Mouse (Mus musculus): Measurements from ENCODE around the gene Mpnd. TPM values are rescaled to one million over a fixed set of nuclear protein-coding genes. Genes with fewer than 3 reads are reported as not detected.

Mpnd gene
- total RNA-seq, 2 experiments from 2014 or later, result 32.8 to 38.4 TPM

DNA sequence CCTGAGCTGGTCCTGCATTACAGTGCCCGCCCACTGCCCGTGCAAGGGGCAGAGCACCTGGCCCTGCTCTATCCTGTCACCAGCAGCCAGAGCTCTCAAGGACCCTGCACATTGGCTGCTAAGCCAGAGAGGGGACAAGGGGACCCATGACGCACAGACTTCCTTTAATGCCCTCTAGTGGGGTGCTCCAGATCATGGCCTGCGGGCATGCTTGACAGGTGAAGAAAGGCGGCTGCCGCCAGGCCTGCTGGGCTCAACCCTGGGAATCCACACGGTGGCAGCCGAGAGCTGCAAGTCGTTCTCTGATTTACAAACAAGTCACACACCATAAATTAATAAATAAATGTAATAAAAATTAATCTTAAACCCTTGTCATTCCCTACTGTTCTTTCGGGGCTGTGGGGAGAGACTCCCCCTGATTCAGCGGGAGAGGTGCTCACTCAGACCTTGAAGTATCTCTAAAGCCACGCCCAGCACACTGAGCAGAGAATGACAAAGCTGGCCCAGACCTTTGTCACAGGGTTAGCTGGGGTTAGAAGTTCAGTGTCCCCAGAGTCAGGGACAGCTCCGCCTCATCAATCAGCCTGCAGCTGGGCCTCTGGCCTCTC lies 29.2 kb upstream of the Mpnd start:
- intact Hi-C loops (cut with DNase I; ENCODE audit: low total_unique reads), result loop anchor here (5.0 kb wide), 1 partner anchor 36 kb away; no protein-coding TSS in a partner anchor
- DNase-seq, result peak; percentile 78

- DNase-seq, result no peak
- intact Hi-C loops (cut with DNase I; ENCODE audit: low total_unique reads), result loop anchor here (5.0 kb wide), 1 partner anchor 35 kb away; no protein-coding TSS in a partner anchor
Observed at GRCm38 (mm10) chr17:55977301-55977700, 28.2 kb upstream of the Mpnd start.

- DNase-seq, result peak; percentile 58
- intact Hi-C loops (cut with DNase I; ENCODE audit: low total_unique reads), result no loop called here
Observed at GRCm38 (mm10) chr17:55986030-55986961, 19.2 kb upstream of the Mpnd start, which contains the start of gene Fsd1. Gene Fsd1 (plus strand): TSS chr17:55986509.

GRCm38 (mm10) chr17:55990278-55990898 lies 15.1 kb upstream of the Mpnd start:
- intact Hi-C loops (cut with DNase I; ENCODE audit: low total_unique reads), result no loop called here
- no peak for DNase-seq

- intact Hi-C loops (cut with DNase I; ENCODE audit: low total_unique reads), result no loop called here
- DNase-seq, result no peak
Observed at GRCm38 (mm10) chr17:55996007-55996406, 9.5 kb upstream of the Mpnd start.

GRCm38 (mm10) chr17:55999794-56000499 lies 5.6 kb upstream of the Mpnd start:
- intact Hi-C loops (cut with DNase I; ENCODE audit: low total_unique reads), result no loop called here
- no peak for DNase-seq

DNA sequence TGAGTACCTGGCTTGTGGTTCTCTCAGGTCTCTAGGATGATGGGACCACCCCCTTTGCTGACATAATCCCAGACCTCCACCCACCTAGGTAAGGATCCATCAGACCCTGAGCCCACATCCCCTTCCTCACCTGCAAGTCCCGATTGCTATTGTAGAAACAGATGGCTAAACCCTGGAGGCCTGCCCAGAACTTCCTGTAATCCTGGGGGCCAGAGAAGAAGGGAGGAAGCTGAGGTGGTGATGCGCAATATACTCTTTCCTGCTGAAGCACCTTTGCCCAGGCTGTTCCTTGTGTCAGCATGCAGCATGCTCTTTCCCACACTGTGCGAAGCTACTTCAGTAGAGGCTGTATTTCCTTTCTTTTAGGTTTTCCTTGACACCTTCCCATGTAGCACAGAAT lies 2.5 kb upstream of the Mpnd start:
- intact Hi-C loops (cut with DNase I; ENCODE audit: low total_unique reads), result no loop called here
- no peak for DNase-seq

- intact Hi-C loops (cut with DNase I; ENCODE audit: low total_unique reads), result no loop called here
- no peak for DNase-seq
Observed at GRCm38 (mm10) chr17:56006956-56007355, 1.4 kb downstream of the Mpnd start.

DNA sequence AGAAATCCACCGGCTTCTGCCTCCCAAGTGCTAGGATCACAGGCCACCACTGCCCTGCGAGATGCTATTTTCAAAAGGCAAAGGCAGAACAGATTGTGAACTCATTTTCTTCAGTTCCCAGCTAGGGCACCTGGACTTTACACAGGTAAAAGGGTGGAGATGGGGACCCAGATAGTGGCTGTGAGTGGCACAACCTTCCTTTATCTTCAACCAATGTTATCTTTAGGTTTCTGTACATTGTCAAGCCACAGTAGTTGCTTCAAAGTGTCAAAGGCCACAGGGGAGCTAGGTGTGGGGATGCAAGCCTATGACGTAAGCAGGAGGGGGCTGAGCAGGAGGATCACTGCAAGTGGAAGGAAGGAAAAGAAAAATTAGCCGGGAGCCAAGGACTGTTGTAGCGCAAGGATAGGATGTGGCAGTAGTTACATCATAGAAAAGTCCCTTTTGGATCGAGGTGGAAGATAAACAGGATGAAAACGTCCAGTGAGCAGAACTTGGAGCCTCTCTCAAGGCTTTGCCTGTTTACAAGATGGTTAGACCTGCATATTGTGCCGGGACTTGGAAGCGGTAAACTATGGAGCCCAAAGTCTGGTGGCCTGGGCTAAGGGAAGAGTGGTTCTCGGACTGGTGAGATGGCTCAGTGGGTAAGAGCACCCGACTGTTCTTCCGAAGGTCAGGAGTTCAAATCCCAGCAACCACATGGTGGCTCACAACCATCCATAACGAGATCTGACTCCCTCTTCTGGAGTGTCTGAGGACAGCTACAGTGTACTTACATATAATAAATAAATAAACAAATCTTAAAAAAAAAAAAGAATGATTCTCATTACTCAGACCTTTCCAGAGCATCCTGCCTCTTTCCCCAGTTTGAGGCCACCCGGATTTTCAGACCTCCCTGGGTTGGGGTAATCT lies 2.2 kb downstream of the Mpnd start:
- intact Hi-C loops (cut with DNase I; ENCODE audit: low total_unique reads), result no loop called here
- no peak for DNase-seq

- intact Hi-C loops (cut with DNase I; ENCODE audit: low total_unique reads), result no loop called here
Observed at GRCm38 (mm10) chr17:56008356-56009087, 3.0 kb downstream of the Mpnd start.

DNA sequence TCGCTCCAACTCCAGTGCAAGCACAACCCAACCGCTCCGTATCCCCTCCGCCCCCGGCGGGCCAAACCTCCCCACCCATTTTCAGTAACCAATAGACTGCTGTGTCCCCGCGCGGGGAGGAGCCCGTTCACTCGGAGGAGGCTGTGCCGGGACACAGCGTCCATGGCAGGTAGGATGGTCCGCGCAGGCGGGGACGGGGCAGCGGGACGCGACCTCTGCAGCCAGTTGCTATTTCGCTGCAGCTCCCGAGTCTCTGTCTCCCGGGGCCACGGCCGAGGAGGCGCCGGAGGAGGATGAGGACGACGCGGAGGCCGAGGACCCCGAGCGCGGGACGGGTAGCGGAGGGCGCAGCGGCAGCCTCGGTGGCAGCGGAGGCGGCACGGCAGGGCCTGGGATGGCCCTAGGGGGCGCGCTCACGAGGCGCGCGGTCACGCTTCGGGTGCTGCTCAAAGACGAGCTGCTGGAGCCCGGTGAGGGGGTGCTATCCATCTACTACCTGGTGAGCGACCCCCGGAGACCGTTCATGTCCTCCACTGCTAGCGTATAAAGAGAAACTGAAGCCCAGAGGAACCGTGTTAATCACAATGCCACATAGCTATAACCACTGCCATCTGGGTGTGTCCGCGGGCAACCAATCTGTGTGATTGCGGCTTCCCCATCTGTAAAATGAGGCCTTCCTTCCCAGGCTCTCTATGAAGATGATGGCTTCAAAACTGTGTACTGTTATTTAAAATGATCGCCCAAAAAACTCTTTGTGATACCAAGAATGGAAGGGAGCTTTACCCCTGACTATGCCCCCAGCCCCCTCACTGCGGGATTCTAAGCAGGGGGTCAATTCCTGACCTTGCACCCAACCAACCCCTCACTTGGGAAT lies 3.8 kb downstream of the Mpnd start:
- peak; percentile 94 for DNase-seq
- intact Hi-C loops (cut with DNase I; ENCODE audit: low total_unique reads), result no loop called here

More at GRCm38 (mm10) chr17:56008356-56009087, 3.0 kb downstream of the Mpnd start:
- DNase-seq, result peak; percentile 91

DNA sequence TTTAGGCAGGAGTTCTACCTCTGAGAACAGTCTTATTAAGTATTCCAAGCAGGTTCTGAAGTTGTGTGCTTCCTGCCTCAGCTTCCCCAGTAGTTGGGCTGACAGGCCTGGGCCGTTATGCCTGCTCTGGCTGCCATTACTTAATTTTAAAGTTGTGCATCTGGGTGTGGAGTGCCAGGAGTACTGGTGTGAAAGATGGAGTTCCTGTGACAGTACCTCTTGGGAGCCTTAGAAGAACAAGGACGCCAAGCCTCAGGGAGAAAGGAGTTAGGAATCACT lies 4.4 kb downstream of the Mpnd start:
- intact Hi-C loops (cut with DNase I; ENCODE audit: low total_unique reads), result loop anchor here (5.0 kb wide), 1 partner anchor 33 kb away; no protein-coding TSS in a partner anchor
- DNase-seq, result no peak

DNA sequence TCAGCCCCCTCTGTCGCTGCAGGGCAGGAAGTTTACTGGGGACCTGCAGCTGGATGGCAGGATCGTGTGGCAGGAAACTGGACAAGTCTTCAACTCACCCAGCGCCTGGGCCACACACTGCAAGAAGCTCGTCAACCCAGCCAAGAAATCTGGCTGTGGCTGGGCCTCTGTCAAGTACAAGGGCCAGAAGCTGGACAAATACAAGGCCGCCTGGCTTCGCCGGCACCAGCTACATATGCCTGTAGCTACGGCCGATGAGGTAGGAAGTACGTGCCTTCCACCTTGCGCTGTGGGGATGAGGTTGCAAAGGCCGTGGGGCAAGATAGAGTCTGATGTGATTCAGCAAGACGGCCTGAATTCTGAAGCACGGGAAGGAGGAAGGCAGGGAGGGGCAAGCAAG lies 4.7 kb downstream of the Mpnd start:
- no peak for DNase-seq
- intact Hi-C loops (cut with DNase I; ENCODE audit: low total_unique reads), result loop anchor here (5.0 kb wide), 1 partner anchor 33 kb away; no protein-coding TSS in a partner anchor

DNA sequence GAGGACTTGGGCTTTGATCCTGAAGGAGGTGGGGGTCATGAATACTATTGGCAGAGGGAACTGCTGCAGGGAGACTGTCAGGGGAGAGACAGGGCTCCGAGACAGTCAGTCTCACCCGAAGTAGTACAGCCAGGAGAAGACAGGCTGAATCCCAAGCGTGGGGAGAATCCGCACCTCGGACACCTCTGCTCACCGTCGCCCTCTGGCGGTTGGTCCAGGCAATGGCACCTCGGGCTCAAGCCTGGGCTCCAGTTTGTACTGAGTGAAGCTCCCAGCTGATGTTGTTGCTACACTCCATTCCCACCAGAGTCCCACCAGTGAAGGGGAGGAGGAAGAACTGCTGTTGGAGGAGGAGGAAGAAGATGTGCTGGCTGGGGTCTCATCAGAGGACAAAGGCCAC lies 5.2 kb downstream of the Mpnd start:
- intact Hi-C loops (cut with DNase I; ENCODE audit: low total_unique reads), result loop anchor here (5.0 kb wide), 1 partner anchor 33 kb away; no protein-coding TSS in a partner anchor
- DNase-seq, result peak; percentile 79

DNA sequence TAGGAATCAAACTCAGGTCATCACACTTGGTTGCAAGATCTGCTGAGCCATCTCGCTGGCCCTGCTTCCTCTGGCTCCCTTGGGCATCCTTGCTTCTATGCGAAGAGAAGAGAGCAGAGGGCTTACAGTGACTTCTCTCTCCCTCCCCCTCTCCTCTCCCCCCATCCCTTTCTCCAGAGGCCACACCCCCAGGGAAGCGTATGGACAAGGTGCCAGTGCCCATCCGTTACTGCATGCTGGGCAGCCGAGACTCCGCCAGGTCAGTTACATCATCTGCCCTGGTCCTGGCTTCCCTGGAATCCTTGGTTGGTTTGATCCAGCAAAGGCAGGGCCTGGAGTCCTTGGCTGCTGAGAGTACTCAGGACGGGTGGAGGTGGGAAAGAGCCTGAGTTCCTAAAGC lies 5.9 kb downstream of the Mpnd start:
- intact Hi-C loops (cut with DNase I; ENCODE audit: low total_unique reads), result loop anchor here (5.0 kb wide), 1 partner anchor 34 kb away; no protein-coding TSS in a partner anchor
- DNase-seq, result no peak

DNA sequence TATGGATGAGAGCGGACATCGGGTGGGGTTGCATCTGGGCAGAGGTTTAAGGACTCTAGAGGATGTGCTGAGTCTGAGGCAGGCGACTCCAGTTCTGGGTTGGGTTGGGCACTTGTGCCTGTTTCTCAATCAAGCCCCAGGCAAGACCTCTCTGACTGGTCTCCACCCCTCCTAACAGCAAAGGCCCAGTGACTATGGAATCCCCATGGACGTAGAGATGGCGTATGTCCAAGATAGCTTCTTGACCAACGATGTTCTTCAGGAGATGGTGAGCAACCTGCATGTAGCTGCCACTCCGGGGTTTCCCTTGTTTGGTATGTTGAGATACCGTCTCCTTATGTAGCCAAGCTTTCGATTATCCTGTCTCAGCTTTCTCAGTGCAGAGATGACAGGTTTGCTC lies 9.8 kb downstream of the Mpnd start:
- DNase-seq, result no peak
- intact Hi-C loops (cut with DNase I; ENCODE audit: low total_unique reads), result no loop called here

DNA sequence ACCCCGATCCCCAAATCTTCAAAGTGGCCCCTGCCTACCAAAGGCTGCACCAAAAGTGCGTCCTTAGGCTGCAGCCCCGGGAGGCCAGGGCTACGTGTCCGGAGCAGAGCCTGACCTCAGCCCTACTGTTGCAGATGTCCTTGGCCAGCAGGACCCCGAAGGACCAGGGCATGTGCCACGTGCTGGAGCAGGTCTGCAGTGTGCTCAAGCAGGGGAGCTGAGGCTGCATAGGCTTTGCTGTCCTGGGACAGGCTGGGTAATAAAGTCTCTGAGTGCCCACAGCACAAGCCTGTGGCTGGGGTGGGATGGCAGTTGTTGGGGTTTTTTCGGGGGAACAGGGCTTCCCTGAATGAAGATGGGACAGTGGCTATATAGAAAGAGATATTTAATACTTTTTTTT lies 10.9 kb downstream of the Mpnd start:
- no peak for DNase-seq
- intact Hi-C loops (cut with DNase I; ENCODE audit: low total_unique reads), result no loop called here

Measured in gastrocnemius, postnatal 14 days (tissue).